Mouse (Mus musculus): ENCODE measurements around the gene BC048671. TPM values are rescaled to one million over a fixed set of nuclear protein-coding genes. Genes with fewer than 3 reads are reported as not detected.

The BC048671 gene
- polyA plus RNA-seq (2012; rRNA removed; ENCODE audit: low replicate concordance), result not detected in 2 replicates

GRCm38 (mm10) chr6:90300919-90301318 is at the start of gene BC048671:
TSS of gene BC048671 (plus strand) at chr6:90301219.

DNA sequence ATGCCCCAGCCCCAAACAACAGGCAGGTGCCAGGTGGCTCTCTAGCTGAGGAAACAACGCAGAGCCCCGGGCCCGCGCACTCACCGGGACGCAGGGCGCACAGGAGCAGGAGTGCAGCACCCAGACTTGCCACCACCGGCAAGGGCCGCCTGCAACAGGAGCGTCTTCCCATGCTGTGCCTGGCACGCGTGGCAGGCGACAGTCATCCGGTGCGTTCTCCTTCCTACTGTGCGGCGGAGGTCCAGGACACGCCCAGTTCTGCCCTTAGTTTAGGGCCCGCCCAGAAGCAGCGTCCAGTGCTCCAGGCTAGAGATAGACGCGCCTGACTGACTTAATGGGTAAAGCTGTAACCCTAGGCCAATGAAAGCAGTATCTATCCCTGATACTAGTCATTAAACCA is 24.0 kb downstream of the BC048671 start, which contains the start of gene Chst13:
Gene Chst13, minus strand, starts transcription at position 195 of the 400 bp plus-strand sequence.

GRCm38 (mm10) chr6:90332561-90333425 is 31.8 kb downstream of the BC048671 start, which contains the start of gene Uroc1:
TSS of gene Uroc1 (plus strand) at chr6:90333284.

Other genes with a start within 250 kb of the BC048671 start
- not detected in 2 replicates for gene Vmn1r49, start 222.7 kb upstream of the BC048671 start, polyA plus RNA-seq (2012; rRNA removed; ENCODE audit: low replicate concordance)
- not detected in 2 replicates for gene Vmn1r50, start 199.8 kb upstream of the BC048671 start, polyA plus RNA-seq (2012; rRNA removed; ENCODE audit: low replicate concordance)
- not detected in 2 replicates for gene Vmn1r51, start 178.6 kb upstream of the BC048671 start, polyA plus RNA-seq (2012; rRNA removed; ENCODE audit: low replicate concordance)
- gene Vmn1r52, start 126.4 kb upstream of the BC048671 start, polyA plus RNA-seq (2012; rRNA removed; ENCODE audit: low replicate concordance), result not detected in 2 replicates
- gene V1ra8, start 98.4 kb upstream of the BC048671 start, polyA plus RNA-seq (2012; rRNA removed; ENCODE audit: low replicate concordance), result not detected in 2 replicates
- 0.42 TPM in 1 of 2 replicates, not detected in the other for gene Vmn1r53, start 76.8 kb upstream of the BC048671 start, polyA plus RNA-seq (2012; rRNA removed; ENCODE audit: low replicate concordance)
- gene Vmn1r54, start 54.9 kb upstream of the BC048671 start, polyA plus RNA-seq (2012; rRNA removed; ENCODE audit: low replicate concordance), result not detected in 2 replicates
- 1.2 and 2.8 TPM in 2 replicates for gene Chst13, start 24.0 kb downstream of the BC048671 start, polyA plus RNA-seq (2012; rRNA removed; ENCODE audit: low replicate concordance)
- gene Uroc1, start 32.1 kb downstream of the BC048671 start, polyA plus RNA-seq (2012; rRNA removed; ENCODE audit: low replicate concordance), result 1.1 TPM in 1 of 2 replicates, not detected in the other
- gene Zxdc, start 68.3 kb downstream of the BC048671 start, polyA plus RNA-seq (2012; rRNA removed; ENCODE audit: low replicate concordance), result 16.9 and 52.5 TPM in 2 replicates
- gene Cfap100, start 127.6 kb downstream of the BC048671 start, polyA plus RNA-seq (2012; rRNA removed; ENCODE audit: low replicate concordance), result 0.11 and 2.4 TPM in 2 replicates
- gene Klf15, start 161.4 kb downstream of the BC048671 start, polyA plus RNA-seq (2012; rRNA removed; ENCODE audit: low replicate concordance), result 69.9 and 100 TPM in 2 replicates
- 56.9 and 58.4 TPM in 2 replicates for gene Aldh1l1, start 185.2 kb downstream of the BC048671 start, polyA plus RNA-seq (2012; rRNA removed; ENCODE audit: low replicate concordance)